Mouse (Mus musculus) lung, postnatal 0 days (tissue): Measurements from ENCODE around the gene Pan2. TPM values are rescaled to one million over a fixed set of nuclear protein-coding genes. Genes with fewer than 3 reads are reported as not detected.
A peak's percentile ranks its signal among the peaks of the same experiment; 100 is the strongest.
"Not testable (repeated sequence)": the region's sequence is repeated elsewhere in the genome, so short reads cannot be mapped to it uniquely, and the experiment has no call there.

Source experiments
- ATAC-seq: fragments of 200-750 bp; cut with Nextera tagmentation; 2 replicates; pipeline ENCODE4 v1.8.0; 2017; ENCODE audit warnings: moderate library complexity
- DNase-seq: peaks from one replicate; pipeline ENCODE4 v3.0.0-alpha.2; 2016; ENCODE audit warnings: low spot score
- H3K27ac ChIP-seq: fragments of 300-500 bp; sonication (generic); 2 replicates; pipeline ENCODE4 v1.5.1; 2014; ENCODE audit warnings: antibody characterized with exemption, mild to moderate bottlenecking, low read length, mixed read lengths
- H3K27me3 ChIP-seq: fragments of 300-500 bp; sonication (generic); replicated peaks from 2 replicates; pipeline ENCODE4 v1.6.1; 2014; ENCODE audit warnings: low read length, mixed read lengths; ENCODE audit not compliant: insufficient read depth
- H3K36me3 ChIP-seq: fragments of 300-500 bp; sonication (generic); 2 replicates; pipeline ENCODE4 v1.6.1; 2014; ENCODE audit warnings: low read length, mixed read lengths; ENCODE audit not compliant: insufficient read depth
- H3K4me1 ChIP-seq: fragments of 300-500 bp; sonication (generic); 2 replicates; pipeline ENCODE4 v1.6.1; 2014; ENCODE audit warnings: antibody characterized with exemption, low read depth, low read length, mixed read lengths; ENCODE audit not compliant: insufficient read depth
- H3K4me2 ChIP-seq: fragments of 300-500 bp; sonication (generic); replicated peaks from 2 replicates; pipeline ENCODE4 v1.6.1; 2014; ENCODE audit warnings: low read depth, mild to moderate bottlenecking, low read length, moderate library complexity, mixed read lengths
- H3K4me3 ChIP-seq: fragments of 300-500 bp; sonication (generic); 2 replicates; pipeline ENCODE4 v1.5.1; 2014; ENCODE audit warnings: low read depth, low read length
- H3K9ac ChIP-seq: fragments of 300-500 bp; sonication (generic); replicated peaks from 2 replicates; pipeline ENCODE4 v1.6.1; 2014; ENCODE audit warnings: low read depth, mild to moderate bottlenecking
- H3K9me3 ChIP-seq: fragments of 300-500 bp; sonication (generic); 2 replicates; pipeline ENCODE4 v1.6.1; 2016; ENCODE audit warnings: low read length, mixed read lengths
- CTCF ChIP-seq: IDR thresholded peaks from 2 replicates; pipeline ENCODE4 v1.5.1; 2016; ENCODE audit warnings: antibody characterized with exemption, mild to moderate bottlenecking
- EP300 ChIP-seq: IDR thresholded peaks from 2 replicates; pipeline ENCODE4 v1.6.1; 2016; ENCODE audit warnings: antibody characterized with exemption, mild to moderate bottlenecking, control low read depth
- WGBS: fragments of 180-500 bp; shearing (Covaris S2); extraction: QIAGEN DNeasy Blood & Tissue Kit; methylation state at CpG from one replicate; pipeline ENCODE4 v1.1.7; 2014; 5-methylcytosine and 5-hydroxymethylcytosine counted together
- polyA plus RNA-seq: library from polyadenylated mRNA; unstranded; fragments of >200 nt; fragmentation: Nextera tagmentation; extraction: Ambion mirVana; gene quantifications from 2 replicates; pipeline ENCODE4 v1.2.1, GENCODE M21; 2015

Pan2 gene
- polyA plus RNA-seq, 1 experiment from 2014 or later, result 19.0 TPM

DNA sequence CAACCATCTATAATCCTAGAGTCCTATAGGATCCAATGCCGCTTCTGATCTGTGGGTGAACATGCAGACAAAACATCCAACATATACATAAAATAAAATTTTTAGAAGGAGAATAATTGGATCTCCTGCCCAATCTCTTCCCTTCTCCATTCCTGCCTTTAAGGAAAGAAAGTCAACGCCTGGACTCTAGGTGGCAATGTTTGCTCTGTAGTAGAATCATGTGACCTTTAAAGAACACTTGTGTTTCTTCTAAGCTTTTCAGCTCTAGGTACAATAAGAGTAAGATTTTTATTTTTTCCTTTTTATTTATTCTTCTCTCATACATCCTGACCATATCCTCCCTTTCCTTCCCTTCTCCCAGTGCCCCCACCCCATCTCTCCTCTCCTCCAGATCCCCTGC is 31.3 kb upstream of the Pan2 start:
- ATAC-seq, result no peak
- 58% methylated on average over 2 of the region's 2 CpGs for WGBS

DNA sequence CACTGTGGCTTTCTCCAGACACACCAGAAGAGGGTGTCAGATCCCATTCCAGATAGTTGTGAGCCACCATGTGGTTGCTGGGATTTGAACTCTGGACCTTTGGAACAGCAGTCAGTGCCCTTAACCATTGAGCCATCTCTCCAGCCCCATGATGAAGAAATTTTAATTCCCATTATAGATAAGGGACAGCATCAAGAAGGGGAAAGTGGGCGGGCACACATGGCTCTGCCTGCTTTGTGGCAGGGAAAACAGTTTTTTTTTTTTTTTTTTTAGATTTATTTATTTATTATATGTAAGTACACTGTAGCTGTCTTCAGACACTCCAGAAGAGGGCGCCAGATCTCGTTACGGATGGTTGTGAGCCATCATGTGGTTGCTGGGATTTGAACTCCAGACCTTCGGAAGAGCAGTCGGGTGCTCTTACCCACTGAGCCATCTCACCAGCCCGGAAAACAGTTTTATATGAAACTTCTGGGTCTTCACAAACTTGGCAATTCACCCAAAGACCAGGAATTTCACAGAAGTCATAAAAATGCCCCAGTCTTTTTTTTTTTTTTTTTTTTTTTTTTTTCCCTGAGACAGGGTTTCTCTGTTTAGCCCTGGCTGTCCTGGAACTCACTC is 30.2 kb upstream of the Pan2 start:
- DNase-seq, H3K4me1 ChIP-seq, H3K27me3 ChIP-seq, H3K36me3 ChIP-seq, H3K9ac ChIP-seq, H3K27ac ChIP-seq, H3K4me3 ChIP-seq, H3K4me2 ChIP-seq, ATAC-seq, H3K9me3 ChIP-seq: not testable (repeated sequence)
- WGBS, result 93% methylated on average over 4 of the region's 7 CpGs

More for the DNA sequence above, 31.3 kb upstream of the Pan2 start:
- H3K4me2 ChIP-seq, result peak overlapping the region; percentile 58
- H3K9ac ChIP-seq, result no peak overlapping the region
- peaks cover 5% of the 10 kb centered on the region; the same call in 1 of the 2 replicates for H3K36me3 ChIP-seq
- peak; percentile 72 for DNase-seq
- peak; percentile 64 for TF ChIP-seq CTCF
- TF ChIP-seq EP300, result no peak
- no peak overlapping the region for H3K4me3 ChIP-seq
- H3K4me1 ChIP-seq, result no peaks in the 10 kb centered on the region; the same call in 1 of the 2 replicates
- no peaks in the 10 kb centered on the region for H3K9me3 ChIP-seq
- no peaks in the 10 kb centered on the region for H3K27me3 ChIP-seq
- H3K27ac ChIP-seq, result 0 out of 2 replicates have a peak overlapping the region, but pooled peaks have one; percentile 10

DNA sequence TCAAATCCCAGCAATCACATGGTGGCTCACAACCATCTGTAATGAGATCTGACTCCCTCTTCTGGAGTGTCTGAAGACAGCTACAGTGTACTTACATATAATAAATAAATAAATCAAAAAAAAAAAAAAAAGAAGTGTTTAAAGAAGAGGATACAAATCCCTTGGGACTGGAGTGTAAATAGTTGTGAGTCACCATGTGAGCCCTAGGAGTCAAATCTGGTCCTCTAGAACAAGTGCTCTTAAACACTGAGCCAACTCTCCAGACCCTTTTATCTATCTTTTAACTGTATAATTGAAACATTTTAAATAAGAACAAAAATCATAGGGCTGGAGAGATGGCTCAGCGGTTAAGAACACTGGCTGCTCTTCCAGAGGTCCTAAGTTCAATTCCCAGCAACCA is 27.8 kb upstream of the Pan2 start:
- not testable (repeated sequence) for H3K4me1 ChIP-seq, H3K27ac ChIP-seq, H3K9ac ChIP-seq, H3K4me3 ChIP-seq, H3K9me3 ChIP-seq, H3K4me2 ChIP-seq, H3K27me3 ChIP-seq, ATAC-seq, H3K36me3 ChIP-seq
- DNase-seq, result peak; percentile 55
- WGBS, result 68% methylated on average over 1 of the region's 1 CpGs

DNA sequence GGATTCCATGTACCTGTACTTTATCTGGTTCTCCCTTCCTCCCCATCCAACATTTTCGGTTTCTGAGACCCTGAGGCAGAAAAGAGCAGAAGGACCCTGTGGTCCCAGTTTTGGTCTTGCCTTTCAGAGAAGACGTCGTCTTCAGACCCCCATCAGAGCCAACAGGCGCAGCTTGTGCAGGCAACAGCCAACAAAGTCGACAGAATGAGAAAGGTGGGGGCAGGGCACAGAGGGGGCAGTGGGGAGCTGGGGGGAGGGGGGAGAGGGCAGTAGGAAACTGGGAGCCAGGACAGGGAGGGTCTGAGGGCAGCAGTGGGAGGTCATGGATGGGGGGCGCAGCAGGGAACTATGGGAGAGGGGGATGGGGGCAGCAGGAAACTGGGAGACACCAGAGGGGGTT is 25.0 kb upstream of the Pan2 start:
- 64% methylated on average over 6 of the region's 6 CpGs for WGBS
- peaks cover 15% of the 10 kb centered on the region; the same call in 1 of the 2 replicates for H3K36me3 ChIP-seq
- ATAC-seq (no peak), DNase-seq (no peak)
- no peak overlapping the region for H3K4me2 ChIP-seq
- no peak overlapping the region for H3K9ac ChIP-seq
- H3K4me1 ChIP-seq, result no peaks in the 10 kb centered on the region
- H3K9me3 ChIP-seq, result no peaks in the 10 kb centered on the region
- no peak overlapping the region for H3K27ac ChIP-seq
- TF ChIP-seq EP300 (no peak), CTCF (no peak)
- H3K27me3 ChIP-seq, result no peaks in the 10 kb centered on the region
- no peak overlapping the region for H3K4me3 ChIP-seq

DNA sequence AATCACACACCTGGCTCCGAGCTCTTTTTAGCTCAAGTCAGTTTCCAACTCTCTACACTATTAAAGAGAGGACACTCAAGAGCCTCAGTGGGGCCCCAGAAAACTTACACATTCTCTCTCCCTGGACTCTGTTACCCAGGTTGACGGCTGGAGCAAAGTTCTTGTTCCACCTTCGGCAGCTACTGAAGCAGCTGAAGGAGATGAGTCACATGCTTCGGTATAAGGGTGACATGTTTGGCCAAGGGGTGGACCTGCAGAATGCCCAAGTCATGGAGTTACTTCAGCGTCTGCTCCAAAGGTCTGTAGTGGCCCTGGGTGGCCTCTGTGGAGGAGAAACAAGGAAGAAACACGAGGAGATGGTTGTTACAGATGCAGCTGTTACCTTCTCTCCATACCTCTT is 22.2 kb upstream of the Pan2 start:
- WGBS, result 68% methylated on average over 6 of the region's 6 CpGs
- H3K36me3 ChIP-seq, result peaks cover 29% of the 10 kb centered on the region; the same call in 1 of the 2 replicates

DNA sequence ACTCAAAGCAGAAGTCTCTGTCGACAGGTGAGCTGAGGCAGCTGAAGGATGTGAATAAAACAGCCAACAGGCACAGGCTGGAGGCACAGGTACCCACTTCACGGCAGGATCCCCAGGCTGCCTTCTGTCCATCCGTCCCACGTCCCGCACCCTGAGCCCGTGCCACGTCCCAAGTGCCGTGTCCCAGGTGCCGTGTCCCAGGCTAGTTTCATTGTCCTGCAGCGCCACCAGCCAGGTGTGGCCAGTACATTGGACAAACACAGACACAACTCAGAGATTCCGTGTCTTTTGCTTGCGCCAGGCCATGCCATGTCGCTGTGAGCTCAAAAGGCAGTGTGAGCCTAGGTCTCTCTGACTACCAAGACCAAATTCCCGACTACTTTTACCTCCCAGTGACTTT is 21.5 kb upstream of the Pan2 start:
- peaks cover 30% of the 10 kb centered on the region; the same call in 1 of the 2 replicates for H3K36me3 ChIP-seq
- TF ChIP-seq EP300, result no peak
- TF ChIP-seq CTCF, result no peak
- no peak overlapping the region for H3K4me2 ChIP-seq
- H3K27ac ChIP-seq, result no peak overlapping the region
- no peaks in the 10 kb centered on the region for H3K9me3 ChIP-seq
- H3K27me3 ChIP-seq, result no peaks in the 10 kb centered on the region
- DNase-seq (no peak), ATAC-seq (no peak)
- H3K9ac ChIP-seq, result no peak overlapping the region
- WGBS, result 88% methylated on average over 14 of the region's 14 CpGs
- H3K4me1 ChIP-seq, result no peaks in the 10 kb centered on the region
- H3K4me3 ChIP-seq, result no peak overlapping the region

More for the DNA sequence above, 22.2 kb upstream of the Pan2 start:
- no peaks in the 10 kb centered on the region for H3K9me3 ChIP-seq
- H3K27me3 ChIP-seq, result no peaks in the 10 kb centered on the region
- no peak overlapping the region for H3K9ac ChIP-seq
- H3K27ac ChIP-seq, result no peak overlapping the region
- no peak for TF ChIP-seq CTCF
- no peak for TF ChIP-seq EP300
- H3K4me1 ChIP-seq, result no peaks in the 10 kb centered on the region
- ATAC-seq, result no peak
- H3K4me3 ChIP-seq, result no peak overlapping the region
- no peak overlapping the region for H3K4me2 ChIP-seq
- no peak for DNase-seq
